Mouse (Mus musculus): ENCODE results near the gene Arhgdig. TPM values are rescaled to one million over a fixed set of nuclear protein-coding genes. Genes with fewer than 3 reads are reported as not detected.
"Not testable (repeated sequence)": the region's sequence is repeated elsewhere in the genome, so short reads cannot be mapped to it uniquely, and the experiment has no call there.

The Arhgdig gene
- polyA plus RNA-seq, 1 experiment from 2014 or later: 29.0 TPM

GRCm38 (mm10) chr17:26200831-26201705 is 6.5 kb downstream of the Arhgdig start:
- Histone ChIP-seq H3K9ac (ENCODE audit: low read length) (peak overlapping the region; percentile 61), H3K4me2 (ENCODE audit: low read length) (peak overlapping the region; percentile 94), H3K36me3 (ENCODE audit: control insufficient read depth, insufficient read depth, low read length) (peaks cover 22% of the 10 kb centered on the region), H3K27me3 (replicated peaks; ENCODE audit: control insufficient read depth, insufficient read depth, low read length) (peaks cover 53% of the 10 kb centered on the region), H3K9me3 (ENCODE audit: control insufficient read depth, low read length) (no peaks in the 10 kb centered on the region), H3K27ac (ENCODE audit: low read depth) (no peak overlapping the region), H3K4me1 (replicated peaks; ENCODE audit: control insufficient read depth, insufficient read depth, low read length) (no peaks in the 10 kb centered on the region; the same call in 1 of the 2 replicates), H3K4me3 (ENCODE audit: low read depth, low read length) (peak overlapping the region; percentile 53)
- WGBS: under 1% methylated on average over 89 of the region's 92 CpGs
- DNase-seq (ENCODE audit: low spot score) (peak; percentile 70), ATAC-seq (replicated peaks; ENCODE audit: low FRiP score, low TSS enrichment, low read depth) (peak; percentile 49; the same call in 1 of the 2 replicates)

DNA sequence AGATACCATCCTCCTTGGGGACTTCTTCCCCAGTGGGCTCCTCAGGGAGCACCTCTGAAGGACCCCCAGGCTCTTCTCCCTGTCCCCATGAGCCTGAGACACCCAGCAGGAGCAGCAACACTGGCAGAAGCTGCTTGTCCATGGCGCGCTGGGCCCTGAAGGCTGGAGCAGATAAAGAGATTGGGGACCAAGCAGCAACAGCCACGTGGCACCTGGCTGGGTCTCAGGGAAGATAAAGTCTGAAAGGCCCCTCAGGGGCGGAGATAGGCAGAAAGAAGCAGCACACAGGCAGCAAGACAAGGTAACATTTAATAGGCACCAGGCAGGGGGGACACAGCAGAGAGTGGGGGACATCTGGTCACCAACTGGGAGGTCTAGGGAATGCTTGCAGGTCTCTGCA is 8.7 kb downstream of the Arhgdig start, which contains the start of gene Pdia2:
Pdia2 (minus strand) TSS at position 196 of the 400 bp plus-strand sequence.
- Histone ChIP-seq H3K9me3 (ENCODE audit: control insufficient read depth, low read length) (no peaks in the 10 kb centered on the region), H3K4me1 (replicated peaks; ENCODE audit: control insufficient read depth, insufficient read depth, low read length) (no peaks in the 10 kb centered on the region; the same call in 1 of the 2 replicates), H3K27ac (ENCODE audit: low read depth) (no peak within 1 kb of the TSS), H3K27me3 (replicated peaks; ENCODE audit: control insufficient read depth, insufficient read depth, low read length) (peaks cover 46% of the 10 kb centered on the region), H3K4me3 (ENCODE audit: low read depth, low read length) (no peak within 1 kb of the TSS), H3K9ac (ENCODE audit: low read length) (no peak within 1 kb of the TSS), H3K4me2 (ENCODE audit: low read length) (no peak within 1 kb of the TSS), H3K36me3 (ENCODE audit: control insufficient read depth, insufficient read depth, low read length) (peaks cover 42% of the 10 kb centered on the region)
- ATAC-seq (replicated peaks; ENCODE audit: low FRiP score, low TSS enrichment, low read depth) (no peak), DNase-seq (ENCODE audit: low spot score) (no peak)
- WGBS: 79% methylated on average over 4 of the region's 4 CpGs

GRCm38 (mm10) chr17:26192481-26193190 is 14.9 kb downstream of the Arhgdig start:
- no peak for DNase-seq (ENCODE audit: low spot score)
- Histone ChIP-seq H3K27me3 (replicated peaks; ENCODE audit: control insufficient read depth, insufficient read depth, low read length) (no peaks in the 10 kb centered on the region), H3K9me3 (ENCODE audit: control insufficient read depth, low read length) (no peaks in the 10 kb centered on the region), H3K4me2 (ENCODE audit: low read length) (no peak overlapping the region), H3K4me3 (ENCODE audit: low read depth, low read length) (no peak overlapping the region), H3K36me3 (ENCODE audit: control insufficient read depth, insufficient read depth, low read length) (peaks cover 97% of the 10 kb centered on the region), H3K27ac (ENCODE audit: low read depth) (no peak overlapping the region), H3K4me1 (replicated peaks; ENCODE audit: control insufficient read depth, insufficient read depth, low read length) (no peaks in the 10 kb centered on the region), H3K9ac (ENCODE audit: low read length) (no peak overlapping the region)
- no peak for ATAC-seq (replicated peaks; ENCODE audit: low FRiP score, low TSS enrichment, low read depth)
- 95% methylated on average over 15 of the region's 15 CpGs for WGBS

DNA sequence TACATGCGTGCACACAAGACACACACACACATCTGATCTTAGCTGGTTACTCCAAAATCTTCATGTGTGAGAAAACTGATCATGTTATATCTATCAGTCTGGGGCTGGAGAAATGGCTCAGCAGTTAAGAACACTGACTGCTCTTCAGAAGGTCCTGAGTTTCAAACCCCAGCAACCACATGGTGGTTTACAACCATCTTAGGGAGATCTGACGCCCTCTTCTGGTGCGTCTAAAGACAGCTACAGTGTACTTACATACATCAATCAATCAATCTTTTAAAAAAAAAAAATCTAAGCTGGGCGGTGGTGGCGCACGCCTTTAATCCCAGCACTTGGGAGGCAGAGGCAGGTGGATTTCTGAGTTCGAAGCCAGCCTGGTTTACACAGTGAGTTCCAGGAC is 16.1 kb downstream of the Arhgdig start:
- H3K9me3 ChIP-seq (ENCODE audit: control insufficient read depth, low read length); H3K4me1 ChIP-seq (replicated peaks; ENCODE audit: control insufficient read depth, insufficient read depth, low read length); H3K27ac ChIP-seq (ENCODE audit: low read depth); H3K4me3 ChIP-seq (ENCODE audit: low read depth, low read length); H3K9ac ChIP-seq (ENCODE audit: low read length); DNase-seq (ENCODE audit: low spot score); H3K27me3 ChIP-seq (replicated peaks; ENCODE audit: control insufficient read depth, insufficient read depth, low read length); H3K4me2 ChIP-seq (ENCODE audit: low read length); ATAC-seq (replicated peaks; ENCODE audit: low FRiP score, low TSS enrichment, low read depth): not testable (repeated sequence)
- H3K36me3 ChIP-seq (ENCODE audit: control insufficient read depth, insufficient read depth, low read length): peaks cover 97% of the 10 kb centered on the region
- 93% methylated on average over 7 of the region's 7 CpGs for WGBS

DNA sequence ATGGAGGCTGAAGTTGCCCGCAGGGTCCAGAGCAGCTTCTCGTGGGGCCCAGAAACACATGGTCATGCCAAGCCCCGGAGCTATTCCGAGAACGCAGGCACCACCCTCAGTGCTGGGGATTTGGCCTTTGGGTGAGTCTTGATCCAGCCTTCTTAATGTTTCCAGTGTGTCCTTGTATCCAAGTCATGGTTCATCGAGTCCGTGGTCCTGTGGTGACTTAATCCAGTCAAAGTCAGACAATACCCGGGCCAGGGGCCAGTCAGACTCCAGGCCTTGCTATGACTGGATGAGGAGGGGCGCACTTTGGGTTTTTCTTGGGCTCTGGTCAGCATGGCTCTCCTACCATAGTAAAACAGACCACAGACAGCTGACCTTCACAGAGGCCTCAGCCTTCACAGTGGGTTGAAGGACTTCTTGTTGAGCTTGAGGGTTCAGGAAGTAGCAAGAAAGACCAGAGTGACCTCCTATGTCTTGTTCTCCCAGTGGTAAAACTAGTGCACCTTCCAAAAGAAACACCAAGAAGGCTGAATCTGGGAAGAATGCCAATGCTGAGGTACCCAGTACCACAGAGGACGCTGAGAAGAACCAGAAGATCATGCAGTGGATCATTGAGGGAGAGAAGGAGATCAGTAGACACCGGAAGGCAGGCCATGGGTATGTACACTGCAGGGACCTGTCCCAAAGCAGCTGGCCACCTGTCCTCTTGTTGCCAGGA is 19.3 kb downstream of the Arhgdig start:
- Histone ChIP-seq H3K9ac (ENCODE audit: low read length) (no peak overlapping the region), H3K4me3 (ENCODE audit: low read depth, low read length) (no peak overlapping the region), H3K4me2 (ENCODE audit: low read length) (no peak overlapping the region), H3K4me1 (replicated peaks; ENCODE audit: control insufficient read depth, insufficient read depth, low read length) (no peaks in the 10 kb centered on the region), H3K9me3 (ENCODE audit: control insufficient read depth, low read length) (no peaks in the 10 kb centered on the region), H3K27me3 (replicated peaks; ENCODE audit: control insufficient read depth, insufficient read depth, low read length) (no peaks in the 10 kb centered on the region), H3K36me3 (ENCODE audit: control insufficient read depth, insufficient read depth, low read length) (peaks cover 95% of the 10 kb centered on the region), H3K27ac (ENCODE audit: low read depth) (no peak overlapping the region)
- no peak for DNase-seq (ENCODE audit: low spot score)
- ATAC-seq (replicated peaks; ENCODE audit: low FRiP score, low TSS enrichment, low read depth): no peak
- 95% methylated on average over 11 of the region's 11 CpGs for WGBS

- WGBS: 97% methylated on average over 5 of the region's 5 CpGs
- no peak for ATAC-seq (replicated peaks; ENCODE audit: low FRiP score, low TSS enrichment, low read depth)
- H3K36me3 ChIP-seq (ENCODE audit: control insufficient read depth, insufficient read depth, low read length): peaks cover 95% of the 10 kb centered on the region
Measured at GRCm38 (mm10) chr17:26187592-26187991, 20.0 kb downstream of the Arhgdig start.

GRCm38 (mm10) chr17:26181179-26181578 is 26.4 kb downstream of the Arhgdig start:
- 92% methylated on average over 3 of the region's 3 CpGs for WGBS
- Histone ChIP-seq H3K27me3 (replicated peaks; ENCODE audit: control insufficient read depth, insufficient read depth, low read length) (no peaks in the 10 kb centered on the region), H3K9me3 (ENCODE audit: control insufficient read depth, low read length) (0 out of 2 replicates have a peak, but pooled peaks cover 4% of the 10 kb centered on the region), H3K36me3 (ENCODE audit: control insufficient read depth, insufficient read depth, low read length) (peaks cover 60% of the 10 kb centered on the region), H3K4me1 (replicated peaks; ENCODE audit: control insufficient read depth, insufficient read depth, low read length) (no peaks in the 10 kb centered on the region), H3K9ac (ENCODE audit: low read length) (no peak overlapping the region), H3K4me3 (ENCODE audit: low read depth, low read length) (no peak overlapping the region), H3K4me2 (ENCODE audit: low read length) (no peak overlapping the region), H3K27ac (ENCODE audit: low read depth) (no peak overlapping the region)
- no peak for DNase-seq (ENCODE audit: low spot score)
- ATAC-seq (replicated peaks; ENCODE audit: low FRiP score, low TSS enrichment, low read depth): no peak

More at GRCm38 (mm10) chr17:26187592-26187991, 20.0 kb downstream of the Arhgdig start:
- H3K9ac ChIP-seq (ENCODE audit: low read length): no peak overlapping the region
- H3K4me1 ChIP-seq (replicated peaks; ENCODE audit: control insufficient read depth, insufficient read depth, low read length): no peaks in the 10 kb centered on the region
- no peak overlapping the region for H3K4me2 ChIP-seq (ENCODE audit: low read length)
- no peak overlapping the region for H3K27ac ChIP-seq (ENCODE audit: low read depth)
- no peak for DNase-seq (ENCODE audit: low spot score)
- no peaks in the 10 kb centered on the region for H3K9me3 ChIP-seq (ENCODE audit: control insufficient read depth, low read length)
- no peak overlapping the region for H3K4me3 ChIP-seq (ENCODE audit: low read depth, low read length)
- no peaks in the 10 kb centered on the region for H3K27me3 ChIP-seq (replicated peaks; ENCODE audit: control insufficient read depth, insufficient read depth, low read length)

DNA sequence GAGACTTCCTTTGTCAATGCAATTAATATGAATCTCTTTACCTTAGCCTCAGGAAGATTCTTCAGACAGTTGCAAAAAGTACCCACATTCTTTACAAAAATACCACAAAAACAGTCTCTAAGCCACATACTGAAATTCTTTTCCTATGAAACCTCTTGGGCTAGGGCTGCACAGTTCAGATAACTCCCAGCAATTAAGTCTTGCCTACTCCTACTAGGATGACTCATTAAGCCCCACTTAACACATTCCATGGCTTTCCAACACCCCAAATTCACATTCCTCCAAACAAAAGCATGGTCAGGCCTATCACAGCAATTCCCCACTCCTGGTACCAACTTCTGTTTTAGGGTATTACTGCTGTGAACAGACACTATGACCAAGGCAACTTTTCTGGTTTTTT is 29.0 kb downstream of the Arhgdig start:
- no peak overlapping the region for H3K4me2 ChIP-seq (ENCODE audit: low read length)
- no peak overlapping the region for H3K4me3 ChIP-seq (ENCODE audit: low read depth, low read length)
- ATAC-seq (replicated peaks; ENCODE audit: low FRiP score, low TSS enrichment, low read depth) (no peak), DNase-seq (ENCODE audit: low spot score) (no peak)
- no peak overlapping the region for H3K9ac ChIP-seq (ENCODE audit: low read length)
- H3K9me3 ChIP-seq (ENCODE audit: control insufficient read depth, low read length): 0 out of 2 replicates have a peak, but pooled peaks cover 4% of the 10 kb centered on the region
- no peaks in the 10 kb centered on the region for H3K27me3 ChIP-seq (replicated peaks; ENCODE audit: control insufficient read depth, insufficient read depth, low read length)
- H3K4me1 ChIP-seq (replicated peaks; ENCODE audit: control insufficient read depth, insufficient read depth, low read length): no peaks in the 10 kb centered on the region
- peaks cover 56% of the 10 kb centered on the region for H3K36me3 ChIP-seq (ENCODE audit: control insufficient read depth, insufficient read depth, low read length)
- H3K27ac ChIP-seq (ENCODE audit: low read depth): no peak overlapping the region
